11 mouse cellular contexts compared by ENCODE assay signal in genomic region chr19:40998469-40999170, GRCm38 (mm10). TPM values are rescaled to one million over a fixed set of nuclear protein-coding genes. Genes with fewer than 3 reads are reported as not detected.
A peak's percentile ranks its signal among the peaks of the same experiment; 100 is the strongest.
DNase-seq lines count a peak whose midpoint lies in the region; TF ChIP-seq lines count a peak whose summit lies in the region.
"Had no signal": no experiment of that assay in that cellular context is flagged by ENCODE, and none has a peak within 500 bp of the region (broad histone marks: within the 10 kb centered on the region; RNA-seq: fewer than 3 reads in every experiment).

No protein-coding gene starts in this region.

- no peaks in the 10 kb centered on the region for H3K36me3 ChIP-seq in macrophage (ENCODE audit: inconsistent target)
- H3K36me3 ChIP-seq in forebrain, embryonic 10.5 days (replicated peaks): no peaks in the 10 kb centered on the region
- H3K36me3 ChIP-seq: midbrain, embryonic 15.5 days had no signal

- TF ChIP-seq POLR2A in brain, embryonic 14.5 days (IDR thresholded peaks at IDR 0.05; ENCODE audit: borderline replicate concordance, extremely low read depth, insufficient read depth, insufficient read length, poor library complexity, severe bottlenecking): no peak

- no peaks in the 10 kb centered on the region for H3K79me2 ChIP-seq in macrophage (ENCODE audit: inconsistent target)

- H3K27ac ChIP-seq in layer of hippocampus, adult 2 months: peak overlapping the region; percentile 14; the same call in 1 of the 2 replicates
- H3K27ac ChIP-seq in macrophage: peak overlapping the region; percentile 91
- no peak overlapping the region for H3K27ac ChIP-seq in forebrain, embryonic 10.5 days
- H3K27ac ChIP-seq: midbrain, embryonic 15.5 days had no signal

- TF ChIP-seq CTCF in layer of hippocampus, adult 2 months (conservative IDR thresholded peaks at IDR 0.05): no peak
- no peak for TF ChIP-seq CTCF in brain, embryonic 14.5 days (IDR thresholded peaks at IDR 0.05; ENCODE audit: borderline replicate concordance, extremely low read depth, insufficient read depth, insufficient read length)

- H3K9me3 ChIP-seq in forebrain, embryonic 10.5 days: no peaks in the 10 kb centered on the region; the same call in 1 of the 2 replicates
- H3K9me3 ChIP-seq: midbrain, embryonic 15.5 days had no signal

- WGBS in macrophage (ENCODE audit: missing documents): 0% methylated on average over 5 of the region's 5 CpGs
- WGBS in forebrain, embryonic 10.5 days: 67% methylated on average over 5 of the region's 5 CpGs

- H3K4me3 ChIP-seq in layer of hippocampus, adult 2 months: no peak overlapping the region
- H3K4me3 ChIP-seq in macrophage (ENCODE audit: inconsistent target): no peak overlapping the region
- H3K4me3 ChIP-seq in forebrain, embryonic 10.5 days: no peak overlapping the region
- H3K4me3 ChIP-seq: midbrain, embryonic 15.5 days had no signal

- peaks cover 22% of the 10 kb centered on the region for H3K4me1 ChIP-seq in forebrain, embryonic 10.5 days
- H3K4me1 ChIP-seq: midbrain, embryonic 15.5 days had no signal

- H3K27me3 ChIP-seq in forebrain, embryonic 10.5 days (ENCODE audit: poor library complexity, severe bottlenecking): no peaks in the 10 kb centered on the region
- H3K27me3 ChIP-seq: midbrain, embryonic 15.5 days had no signal

- no peak for DNase-seq in layer of hippocampus, adult 2 months (ENCODE audit: low spot score in 2 of 2)
- no peak for DNase-seq in layer of hippocampus, adult 18-20 months (ENCODE audit: low spot score in 2 of 2)
- peak; percentile 8 for DNase-seq in brain, embryonic 14.5 days (ENCODE audit: low read depth)
- peak; percentile 49 for DNase-seq in kidney, postnatal 14 days
- no peak for DNase-seq in right cerebral cortex, postnatal 10 days (ENCODE audit: low spot score in 2 of 2)
- DNase-seq in adrenal gland, adult 8-10 months: no peak
- no peak for DNase-seq in forebrain, embryonic 10.5 days (ENCODE audit: extremely low spot score, low spot score)
- DNase-seq: heart, postnatal 10 days had no signal

RNA-seq across cellular contexts. Expression of gene Blnk, which starts 4.3 kb away (rescaled TPM):
- 1 to 10 TPM; 6.0 to 6.7 TPM for total RNA-seq in layer of hippocampus, adult 2 months (2021)
- total RNA-seq in layer of hippocampus, adult 18-20 months (2021): 1 to 10 TPM; 6.1 to 7.5 TPM
- 0.25 and 0.53 TPM in 2 replicates for polyA plus RNA-seq in brain, embryonic 14.5 days (2012; rRNA removed)
- 100 to 1,000 TPM; 104 to 264 (median 194) TPM for total RNA-seq in macrophage (2018; cell fraction: chromatin; rRNA removed)
- 100 to 1,000 TPM; 161 to 197 (median 179) TPM for total RNA-seq in macrophage (2018; cell fraction: cytosol; rRNA removed)
- 100 to 1,000 TPM in 25 of 26 experiments, 10 to 100 TPM in 1; 97.5 to 181 (median 129) TPM for total RNA-seq in macrophage (2018; cell fraction: nucleus; rRNA removed)
- 96.2 to 234 TPM (median 144 TPM) in 3 replicates for polyA plus RNA-seq in macrophage (2018)
- total RNA-seq in adrenal gland, adult 8-10 months (2022): 1 to 10 TPM; 1.2 to 4.8 (median 3.1) TPM
- 0.16 and 0.35 TPM in 2 replicates for polyA plus RNA-seq in forebrain, embryonic 10.5 days (2016; fragmentation: Nextera tagmentation; extraction: Ambion mirVana)

RNA-seq across cellular contexts. Expression of gene Dntt, which starts 30.5 kb away (rescaled TPM):
- not detected for total RNA-seq in layer of hippocampus, adult 2 months (2021)
- total RNA-seq in layer of hippocampus, adult 18-20 months (2021): not detected
- polyA plus RNA-seq in brain, embryonic 14.5 days (2012; rRNA removed): 0.04 TPM in 1 of 2 replicates, not detected in the other
- total RNA-seq in macrophage (2018; cell fraction: chromatin; rRNA removed): not detected
- under 1 TPM in 6 of 26 experiments, not detected in 20; 0.09 to 0.13 (median 0.10) TPM for total RNA-seq in macrophage (2018; cell fraction: cytosol; rRNA removed)
- total RNA-seq in macrophage (2018; cell fraction: nucleus; rRNA removed): not detected
- 0.23 TPM in 1 of 3 replicates, not detected in the others for polyA plus RNA-seq in macrophage (2018)
- not detected for total RNA-seq in adrenal gland, adult 8-10 months (2022)
- not detected in 2 replicates for polyA plus RNA-seq in forebrain, embryonic 10.5 days (2016; fragmentation: Nextera tagmentation; extraction: Ambion mirVana)
- total RNA-seq: left cerebral cortex, adult 8-10 months had no signal

Comparison
In these comparisons a context has a peak if more than half of its experiments do, and no peak if none do; other contexts are left out.
1. DNase-seq: peak in brain, embryonic 14.5 days (single experiment) and kidney, postnatal 14 days (single experiment); none in layer of hippocampus, adult 2 months (0 of 2), layer of hippocampus, adult 18-20 months (0 of 2), right cerebral cortex, postnatal 10 days (0 of 2), adrenal gland, adult 8-10 months (single experiment) and forebrain, embryonic 10.5 days (single experiment).